In the genomic region with DNA sequence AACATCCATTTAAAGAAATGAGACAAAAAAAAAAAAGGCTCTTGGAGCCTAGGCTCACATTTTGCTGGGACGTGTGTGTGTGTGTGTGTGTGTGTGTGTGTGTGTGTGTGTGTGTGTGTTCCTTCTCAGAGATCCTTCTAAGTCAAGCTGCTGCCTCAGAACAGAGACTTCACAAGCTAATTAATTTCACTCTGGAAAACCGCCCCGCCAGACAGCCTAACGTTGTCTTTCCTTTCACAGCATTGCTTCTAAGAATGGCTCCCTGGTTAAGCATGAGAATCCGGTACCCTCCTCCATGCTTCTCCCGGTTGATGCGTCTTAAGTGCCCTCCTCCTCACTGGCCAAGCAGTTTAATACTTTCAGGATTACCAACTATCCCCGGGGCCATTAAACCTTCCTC, we compare ENCODE assay signal across 9 mouse cellular contexts.
DNase-seq lines count a peak whose midpoint lies in the region; ATAC-seq lines count a peak whose summit lies in the region.
"Had no signal": no experiment of that assay in that cellular context is flagged by ENCODE, and none has a peak within 500 bp of the region (broad histone marks: within the 10 kb centered on the region; RNA-seq: fewer than 3 reads in every experiment).

No protein-coding gene starts in this region.

- no peaks in the 10 kb centered on the region for H3K36me3 ChIP-seq in forebrain, embryonic 10.5 days (replicated peaks)
- H3K36me3 ChIP-seq in forebrain, embryonic 11.5 days (ENCODE audit: control insufficient read depth, insufficient read depth, low read length): no peaks in the 10 kb centered on the region
- H3K36me3 ChIP-seq in neural tube, embryonic 11.5 days (ENCODE audit: control insufficient read depth, insufficient read depth, low read length): no peaks in the 10 kb centered on the region
- no peaks in the 10 kb centered on the region for H3K36me3 ChIP-seq in limb, embryonic 13.5 days

- peaks cover 29% of the 10 kb centered on the region for H3K4me1 ChIP-seq in forebrain, embryonic 10.5 days
- H3K4me1 ChIP-seq in forebrain, embryonic 11.5 days (replicated peaks; ENCODE audit: control insufficient read depth, insufficient read depth, low read length): no peaks in the 10 kb centered on the region
- no peaks in the 10 kb centered on the region for H3K4me1 ChIP-seq in neural tube, embryonic 11.5 days (ENCODE audit: control insufficient read depth, insufficient read depth, low read length)
- H3K4me1 ChIP-seq in limb, embryonic 13.5 days: peaks cover 9% of the 10 kb centered on the region

- no peak overlapping the region for H3K9ac ChIP-seq in forebrain, embryonic 11.5 days (ENCODE audit: low read length)
- no peak overlapping the region for H3K9ac ChIP-seq in neural tube, embryonic 11.5 days (ENCODE audit: low read length)
- H3K9ac ChIP-seq in limb, embryonic 13.5 days: peak overlapping the region; percentile 45; the same call in 1 of the 2 replicates

- ATAC-seq in forebrain, embryonic 11.5 days (replicated peaks; ENCODE audit: low FRiP score): no peak
- no peak for ATAC-seq in neural tube, embryonic 11.5 days (ENCODE audit: insufficient read depth, low FRiP score, low TSS enrichment)
- ATAC-seq in limb, embryonic 13.5 days (ENCODE audit: low FRiP score, low read depth): no peak

- WGBS in forebrain, embryonic 10.5 days: 31% methylated on average over 8 of the region's 8 CpGs
- WGBS in forebrain, embryonic 11.5 days: 28% methylated on average over 8 of the region's 8 CpGs
- WGBS in neural tube, embryonic 11.5 days: 34% methylated on average over 8 of the region's 8 CpGs
- WGBS in limb, embryonic 13.5 days: 9% methylated on average over 7 of the region's 8 CpGs

- peaks cover 52% of the 10 kb centered on the region for H3K27me3 ChIP-seq in forebrain, embryonic 10.5 days (ENCODE audit: poor library complexity, severe bottlenecking)
- no peaks in the 10 kb centered on the region for H3K27me3 ChIP-seq in forebrain, embryonic 11.5 days (ENCODE audit: control insufficient read depth, insufficient read depth, low read length)
- no peaks in the 10 kb centered on the region for H3K27me3 ChIP-seq in neural tube, embryonic 11.5 days (ENCODE audit: control insufficient read depth, insufficient read depth, low read length)
- H3K27me3 ChIP-seq in limb, embryonic 13.5 days: no peaks in the 10 kb centered on the region

- no peak for DNase-seq in forebrain, embryonic 10.5 days (ENCODE audit: extremely low spot score, low spot score)
- DNase-seq in forebrain, embryonic 11.5 days (ENCODE audit: low spot score): no peak
- no peak for DNase-seq in neural tube, embryonic 11.5 days (ENCODE audit: low spot score)
- no peak for DNase-seq in neural tube, embryonic 10.5 days (ENCODE audit: extremely low spot score, low spot score)
- DNase-seq in telencephalon, adult 2 months (ENCODE audit: low read depth, low spot score): peak; percentile 70
- DNase-seq in urinary bladder, postnatal 25 days (ENCODE audit: low spot score): no peak
- DNase-seq in kidney, adult 9 months: no peak
- DNase-seq: cerebellum, adult 11-12 months had no signal

- H3K9me3 ChIP-seq in forebrain, embryonic 10.5 days: no peaks in the 10 kb centered on the region
- H3K9me3 ChIP-seq in forebrain, embryonic 11.5 days (ENCODE audit: control insufficient read depth, low read length): no peaks in the 10 kb centered on the region
- no peaks in the 10 kb centered on the region for H3K9me3 ChIP-seq in neural tube, embryonic 11.5 days (ENCODE audit: control insufficient read depth, low read length)
- no peaks in the 10 kb centered on the region for H3K9me3 ChIP-seq in limb, embryonic 13.5 days

- H3K4me3 ChIP-seq in forebrain, embryonic 10.5 days: peak overlapping the region; percentile 21; the same call in 1 of the 2 replicates
- no peak overlapping the region for H3K4me3 ChIP-seq in forebrain, embryonic 11.5 days (ENCODE audit: low read depth, low read length)
- no peak overlapping the region for H3K4me3 ChIP-seq in neural tube, embryonic 11.5 days (ENCODE audit: low read depth, low read length)
- peak overlapping the region; percentile 31 for H3K4me3 ChIP-seq in limb, embryonic 13.5 days

- H3K4me2 ChIP-seq in forebrain, embryonic 11.5 days (ENCODE audit: low read depth, low read length, severe bottlenecking): no peak overlapping the region
- H3K4me2 ChIP-seq in neural tube, embryonic 11.5 days (ENCODE audit: low read depth): peak overlapping the region; percentile 29
- peak overlapping the region; percentile 53 for H3K4me2 ChIP-seq in limb, embryonic 13.5 days (replicated peaks)

- peak overlapping the region; percentile 12; the same call in 1 of the 2 replicates for H3K27ac ChIP-seq in forebrain, embryonic 10.5 days
- H3K27ac ChIP-seq in forebrain, embryonic 11.5 days (ENCODE audit: low read depth, low read length): no peak overlapping the region
- H3K27ac ChIP-seq in neural tube, embryonic 11.5 days (ENCODE audit: low read depth, low read length): no peak overlapping the region
- H3K27ac ChIP-seq in limb, embryonic 13.5 days: no peak overlapping the region

Comparison
In these comparisons a context has a peak if more than half of its experiments do, and no peak if none do; other contexts are left out.
1. H3K4me3 ChIP-seq: peak in forebrain, embryonic 10.5 days (single experiment) and limb, embryonic 13.5 days (single experiment); none in forebrain, embryonic 11.5 days (single experiment) and neural tube, embryonic 11.5 days (single experiment).